Mouse (Mus musculus) kidney, adult 2 months (tissue): ENCODE results near the gene Tarsl2.

Experiments
- CTCF ChIP-seq: fragments of 200-500 bp; conservative IDR thresholded peaks from 2 replicates; pipeline ENCODE4 v1.5.1; 2011; ENCODE audit warnings: low read depth, mild to moderate bottlenecking, control low read depth, low read length, moderate library complexity, mixed read lengths; ENCODE audit not compliant: insufficient read depth, insufficient read length
- POLR2A ChIP-seq: fragments of 200-500 bp; IDR thresholded peaks from one replicate; pipeline ENCODE4 v1.6.1; 2011; ENCODE audit warnings: low read depth, low read length, control low read depth

DNA sequence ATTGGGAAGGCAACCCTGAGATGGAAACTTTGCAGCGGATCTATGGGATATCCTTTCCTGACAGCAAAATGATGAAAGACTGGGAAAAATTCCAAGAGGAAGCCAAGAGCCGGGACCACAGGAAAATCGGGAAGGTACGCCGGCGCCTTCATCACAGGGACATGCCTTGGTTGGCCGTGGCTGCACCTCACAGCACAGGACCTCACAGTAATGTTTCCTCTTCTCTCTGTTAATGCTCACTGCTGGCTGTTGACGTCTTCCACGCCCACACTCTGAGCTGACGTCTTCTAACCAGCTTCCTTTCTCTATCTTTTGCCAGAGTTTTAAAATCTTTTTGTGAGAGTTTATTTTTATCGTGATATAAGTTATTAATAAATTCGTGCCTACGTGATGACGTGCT, 19.2 kb downstream of the Tarsl2 start:
- TF ChIP-seq CTCF (no peak), POLR2A (no peak)
